Mouse (Mus musculus): ENCODE measurements around the gene Arid1a.

GRCm38 (mm10) chr4:133656294-133656693, 100.3 kb downstream of the Arid1a start:
- TF ChIP-seq CTCF (IDR thresholded peaks at IDR 0.05; ENCODE audit: low read depth, low read length) (no peak), GATA2 (IDR thresholded peaks at IDR 0.05; ENCODE audit: borderline replicate concordance, low read depth, low read length) (no peak), GATA1 (IDR thresholded peaks at IDR 0.05; ENCODE audit: borderline replicate concordance, low read length) (no peak), TAL1 (conservative IDR thresholded peaks at IDR 0.05; ENCODE audit: low read depth, low read length) (no peak), POLR2AphosphoS5 (IDR thresholded peaks at IDR 0.05; ENCODE audit: insufficient replicate concordance, low read depth, low read length) (no peak)
